Mouse (Mus musculus): ENCODE results near the gene P4hb. TPM values are rescaled to one million over a fixed set of nuclear protein-coding genes. Genes with fewer than 3 reads are reported as not detected.

P4hb gene
- polyA plus RNA-seq, 1 experiment, result 846 TPM

DNA sequence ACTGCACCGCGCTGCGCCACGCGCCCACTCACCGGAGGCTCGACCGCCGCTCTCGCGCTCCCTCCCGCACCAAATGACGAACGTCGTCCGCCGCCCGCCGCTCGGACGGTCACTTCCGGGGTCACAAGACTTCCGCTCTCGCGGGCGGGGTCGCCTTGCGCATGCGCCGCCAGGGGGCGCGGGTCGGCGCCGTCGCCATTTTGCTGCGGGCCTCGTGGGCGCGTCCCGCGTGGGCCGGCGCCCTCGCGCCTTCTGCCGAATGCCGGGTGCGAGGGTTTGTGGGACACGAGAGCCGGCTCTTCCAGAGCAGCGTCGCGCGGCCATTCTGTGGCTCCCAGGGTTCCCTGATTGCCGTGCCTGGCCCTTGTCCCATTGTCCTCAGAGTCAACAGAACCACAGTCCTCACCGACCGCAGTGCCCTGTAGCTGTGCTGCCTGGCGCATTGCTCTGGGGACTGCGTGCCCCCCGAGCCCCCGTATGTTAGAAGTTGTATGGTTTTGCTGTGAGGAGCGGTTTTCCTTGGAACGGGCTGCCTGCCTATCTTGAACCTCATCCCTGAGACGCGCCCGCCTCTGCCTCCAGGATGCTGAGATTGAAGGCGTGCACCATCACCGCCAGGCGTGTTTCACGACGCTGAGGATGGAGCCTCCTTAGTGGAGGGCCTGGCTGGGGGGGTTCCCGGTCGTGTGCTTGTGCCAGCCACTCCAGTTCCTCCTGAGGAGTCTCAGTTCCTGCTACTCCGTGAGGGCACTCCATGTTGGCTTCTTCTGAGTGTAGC lies 8.6 kb upstream of the P4hb start, which contains the start of gene Arhgdia:
Arhgdia (minus strand) TSS at position 135 of the 778 bp plus-strand sequence.
- H3K4me1 ChIP-seq (ENCODE audit: control insufficient read depth, insufficient read depth, low read length), result 0 out of 2 replicates have a peak, but pooled peaks cover 6% of the 10 kb centered on the region
- peak within 1 kb of the TSS; percentile 97 for H3K4me3 ChIP-seq (ENCODE audit: insufficient read depth, low read length)
- TF ChIP-seq CTCF (IDR thresholded peaks at IDR 0.05; ENCODE audit: borderline replicate concordance, insufficient read depth, low read length) (no peak), POLR2A (IDR thresholded peaks at IDR 0.05; ENCODE audit: low read depth, low read length) (peak; percentile 70; the same call in 1 of the 2 replicates)
- peak within 1 kb of the TSS; percentile 91 for H3K27ac ChIP-seq (ENCODE audit: insufficient read depth, low read length)

DNA sequence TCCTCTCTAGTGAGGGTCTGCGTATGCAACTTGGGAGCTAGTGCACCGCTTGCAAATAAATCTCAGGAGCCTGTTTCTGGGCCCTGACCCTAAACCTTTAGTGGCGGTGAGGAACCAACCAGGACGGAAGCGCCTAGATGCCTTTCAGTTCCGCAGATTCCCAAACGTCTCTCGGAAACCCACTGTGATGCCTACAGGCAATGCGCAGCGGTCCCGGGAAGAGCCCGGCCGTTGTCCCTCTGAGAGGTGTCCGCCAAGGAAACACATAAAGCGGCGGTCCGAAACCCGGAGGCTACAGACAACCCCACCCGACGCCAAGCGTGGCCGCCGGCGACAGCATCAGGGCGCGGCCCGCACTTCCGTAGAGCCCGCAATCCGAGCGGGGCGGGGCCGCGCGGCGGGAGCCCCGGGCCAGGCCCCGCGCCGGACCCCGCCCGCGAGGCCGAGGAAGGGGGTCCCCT lies 7.8 kb upstream of the P4hb start:
- peak overlapping the region; percentile 91 for H3K27ac ChIP-seq (ENCODE audit: insufficient read depth, low read length)
- H3K4me3 ChIP-seq (ENCODE audit: insufficient read depth, low read length), result peak overlapping the region; percentile 97
- TF ChIP-seq POLR2A (IDR thresholded peaks at IDR 0.05; ENCODE audit: low read depth, low read length) (0 out of 2 replicates have a peak, but pooled peaks have one; percentile 11), CTCF (IDR thresholded peaks at IDR 0.05; ENCODE audit: borderline replicate concordance, insufficient read depth, low read length) (no peak)
- 0 out of 2 replicates have a peak, but pooled peaks cover 6% of the 10 kb centered on the region for H3K4me1 ChIP-seq (ENCODE audit: control insufficient read depth, insufficient read depth, low read length)

DNA sequence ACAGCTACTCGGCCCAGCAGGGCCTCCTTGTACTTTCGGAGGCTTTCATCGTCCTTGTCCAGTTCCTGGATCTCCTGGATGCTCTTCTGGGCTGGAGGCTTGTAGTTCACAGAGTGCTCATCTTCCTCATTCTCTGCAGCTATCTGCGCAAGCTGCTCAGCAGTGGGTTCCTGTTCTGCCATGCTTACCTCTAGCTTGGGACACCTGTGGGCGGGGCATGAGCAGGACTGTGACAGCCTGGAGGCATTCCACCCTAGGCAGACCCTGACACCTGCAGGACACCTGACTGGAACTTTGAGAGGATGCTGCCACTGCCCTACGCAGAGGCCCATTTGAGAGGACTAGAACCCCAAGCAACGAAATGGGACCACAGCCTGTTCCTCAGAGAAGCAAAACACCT lies 7.1 kb upstream of the P4hb start:
- Histone ChIP-seq H3K27ac (ENCODE audit: insufficient read depth, low read length) (peak overlapping the region; percentile 91), H3K4me3 (ENCODE audit: insufficient read depth, low read length) (peak overlapping the region; percentile 97), H3K4me1 (ENCODE audit: control insufficient read depth, insufficient read depth, low read length) (0 out of 2 replicates have a peak, but pooled peaks cover 6% of the 10 kb centered on the region)
- TF ChIP-seq POLR2A (IDR thresholded peaks at IDR 0.05; ENCODE audit: low read depth, low read length), result peak; percentile 9; the same call in 1 of the 2 replicates
- TF ChIP-seq CTCF (IDR thresholded peaks at IDR 0.05; ENCODE audit: borderline replicate concordance, insufficient read depth, low read length), result no peak

DNA sequence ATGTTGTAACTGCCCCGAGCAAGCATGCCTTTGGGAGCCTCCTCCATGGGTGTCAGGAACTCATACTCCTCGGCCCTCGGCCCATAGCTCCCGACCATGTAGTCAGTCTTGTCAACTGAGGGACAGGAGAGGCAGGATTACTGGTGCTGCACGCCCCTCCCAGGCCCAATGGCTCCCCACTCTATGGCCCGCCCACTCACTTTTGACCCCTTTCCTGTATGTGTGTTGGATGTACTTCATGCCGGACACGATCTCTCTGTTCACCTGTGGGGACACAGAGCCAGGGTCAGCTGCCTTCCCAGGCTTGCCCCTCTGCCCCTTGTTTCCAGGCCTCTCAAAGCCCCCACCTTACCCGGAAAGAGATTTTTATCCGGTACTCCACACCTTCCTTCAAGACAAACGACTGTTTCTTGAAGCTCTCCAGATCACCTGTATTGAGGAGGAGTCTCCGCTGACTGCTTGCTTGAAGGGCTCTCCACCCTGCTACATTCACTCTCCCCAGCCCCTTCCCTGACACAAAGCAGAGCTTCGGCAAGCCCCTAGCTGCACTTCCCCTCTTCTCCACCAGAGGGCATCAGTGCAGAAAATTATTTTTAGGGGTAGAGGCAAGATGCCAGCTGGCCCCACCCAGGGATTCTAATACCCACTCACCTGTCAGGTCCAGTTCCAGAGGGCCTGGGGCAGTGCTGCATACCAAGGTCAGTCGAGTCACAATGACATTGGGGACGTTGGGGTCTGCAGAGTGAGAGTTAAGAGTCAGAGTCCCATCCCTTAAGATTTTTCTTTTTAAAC lies 6.5 kb upstream of the P4hb start:
- H3K4me1 ChIP-seq (ENCODE audit: control insufficient read depth, insufficient read depth, low read length), result 0 out of 2 replicates have a peak, but pooled peaks cover 6% of the 10 kb centered on the region
- peak overlapping the region; percentile 97 for H3K4me3 ChIP-seq (ENCODE audit: insufficient read depth, low read length)
- H3K27ac ChIP-seq (ENCODE audit: insufficient read depth, low read length), result no peak overlapping the region
- TF ChIP-seq CTCF (IDR thresholded peaks at IDR 0.05; ENCODE audit: borderline replicate concordance, insufficient read depth, low read length), result peak; percentile 46; the same call in 1 of the 2 replicates
- peak; percentile 7; the same call in 1 of the 2 replicates for TF ChIP-seq POLR2A (IDR thresholded peaks at IDR 0.05; ENCODE audit: low read depth, low read length)

DNA sequence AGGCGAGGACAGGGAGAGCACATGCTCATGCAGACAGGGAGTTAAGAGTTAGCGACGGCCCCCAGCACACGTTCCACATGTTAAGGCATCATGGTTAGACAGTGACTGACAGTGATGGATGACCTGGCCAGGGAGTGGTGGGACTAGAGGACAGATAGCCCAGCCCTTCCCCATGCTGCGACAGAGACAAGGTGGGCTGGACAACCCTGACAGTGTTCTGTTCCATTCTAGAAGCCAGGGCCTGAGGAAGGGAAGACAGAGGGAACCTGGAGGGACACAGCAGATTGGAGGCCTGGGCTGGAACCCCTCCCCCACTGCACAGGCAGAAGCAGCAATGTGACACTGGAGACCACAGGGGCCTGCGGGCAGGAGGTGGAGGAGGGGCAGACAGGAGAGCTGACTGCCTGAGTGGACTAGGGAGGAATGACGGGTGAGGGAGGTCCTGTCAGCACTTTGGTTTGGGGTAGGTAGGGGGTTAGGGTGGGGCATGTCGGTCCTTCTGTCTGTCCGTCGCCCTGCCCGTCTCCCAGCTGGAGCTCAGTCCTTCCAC lies 5.7 kb upstream of the P4hb start:
- Histone ChIP-seq H3K27ac (ENCODE audit: insufficient read depth, low read length) (no peak overlapping the region), H3K4me3 (ENCODE audit: insufficient read depth, low read length) (no peak overlapping the region), H3K4me1 (ENCODE audit: control insufficient read depth, insufficient read depth, low read length) (0 out of 2 replicates have a peak, but pooled peaks cover 6% of the 10 kb centered on the region)
- TF ChIP-seq CTCF (IDR thresholded peaks at IDR 0.05; ENCODE audit: borderline replicate concordance, insufficient read depth, low read length) (no peak), POLR2A (IDR thresholded peaks at IDR 0.05; ENCODE audit: low read depth, low read length) (no peak)

DNA sequence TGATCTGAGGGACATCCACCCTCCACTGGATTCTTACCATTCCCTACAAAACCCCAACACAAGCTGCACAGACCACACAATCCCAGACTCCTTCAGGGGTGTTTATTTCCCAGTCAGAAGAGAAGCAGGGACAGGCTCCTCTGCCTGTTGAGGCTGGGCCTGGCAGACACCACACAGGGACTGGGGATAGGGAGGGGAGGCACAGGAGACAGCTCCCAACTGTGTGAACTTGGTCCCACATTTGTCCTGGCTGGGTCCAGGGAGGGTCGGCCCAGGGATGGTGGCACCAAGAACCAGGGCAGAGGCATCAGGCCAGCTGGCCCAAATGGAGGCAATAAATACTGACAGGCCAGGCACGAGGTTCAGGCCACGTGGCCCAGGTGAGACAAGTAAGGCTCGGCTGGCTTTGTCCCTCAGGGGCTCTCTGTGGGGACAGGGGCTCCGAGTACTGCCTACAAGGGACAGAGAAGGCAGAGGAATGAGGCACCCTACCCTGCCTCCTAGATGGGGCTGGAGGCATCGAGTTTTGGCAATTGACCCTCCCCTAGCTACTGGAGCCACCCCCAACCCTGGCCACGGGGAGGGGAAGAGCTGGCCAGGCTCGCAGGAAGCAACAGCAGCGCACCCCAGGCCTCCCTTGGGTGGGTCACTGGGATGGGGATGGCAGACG lies 5.1 kb upstream of the P4hb start:
- no peak overlapping the region for H3K27ac ChIP-seq (ENCODE audit: insufficient read depth, low read length)
- 0 out of 2 replicates have a peak, but pooled peaks cover 6% of the 10 kb centered on the region for H3K4me1 ChIP-seq (ENCODE audit: control insufficient read depth, insufficient read depth, low read length)
- no peak overlapping the region for H3K4me3 ChIP-seq (ENCODE audit: insufficient read depth, low read length)
- TF ChIP-seq POLR2A (IDR thresholded peaks at IDR 0.05; ENCODE audit: low read depth, low read length) (no peak), CTCF (IDR thresholded peaks at IDR 0.05; ENCODE audit: borderline replicate concordance, insufficient read depth, low read length) (no peak)

DNA sequence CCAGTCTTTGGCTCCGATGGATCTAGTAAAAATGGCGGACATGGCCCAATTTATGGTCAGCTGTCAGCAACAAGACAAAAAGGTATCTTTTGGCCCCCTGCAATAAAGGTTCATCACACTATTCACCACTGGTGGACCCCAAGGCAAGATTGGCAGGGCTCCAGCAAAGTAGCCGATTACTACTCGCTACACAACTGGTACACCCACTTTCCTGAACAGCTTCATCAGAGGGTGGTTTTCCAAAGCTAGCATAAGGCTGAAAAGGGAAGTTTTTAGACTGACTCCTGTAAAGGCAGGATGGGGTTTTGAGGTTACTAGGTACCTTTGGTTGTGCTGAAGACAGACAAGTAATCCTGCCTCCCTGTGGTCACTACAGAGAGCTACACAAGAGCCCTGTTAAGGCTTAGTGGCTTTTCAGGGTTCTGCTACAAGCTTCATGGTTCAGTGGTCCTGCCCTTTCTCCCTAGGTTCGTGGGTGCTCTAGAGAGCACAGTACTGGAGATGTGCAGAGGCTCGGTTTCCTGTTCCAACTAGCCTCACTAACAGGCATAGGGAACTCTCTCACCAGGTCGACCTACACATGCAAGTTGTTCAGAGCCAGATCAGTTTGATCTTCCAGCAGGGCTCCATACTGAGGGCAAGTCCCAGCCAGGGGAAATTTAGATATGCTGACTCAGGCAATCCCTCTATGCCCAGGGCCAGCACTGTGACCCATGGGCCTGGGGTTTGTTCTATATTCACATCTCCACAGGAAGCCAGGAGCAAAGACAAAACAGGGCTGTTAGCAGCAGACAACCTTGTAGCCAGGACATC lies 4.4 kb upstream of the P4hb start:
- TF ChIP-seq CTCF (IDR thresholded peaks at IDR 0.05; ENCODE audit: borderline replicate concordance, insufficient read depth, low read length), result no peak
- Histone ChIP-seq H3K4me1 (ENCODE audit: control insufficient read depth, insufficient read depth, low read length) (0 out of 2 replicates have a peak, but pooled peaks cover 6% of the 10 kb centered on the region), H3K27ac (ENCODE audit: insufficient read depth, low read length) (no peak overlapping the region)

DNA sequence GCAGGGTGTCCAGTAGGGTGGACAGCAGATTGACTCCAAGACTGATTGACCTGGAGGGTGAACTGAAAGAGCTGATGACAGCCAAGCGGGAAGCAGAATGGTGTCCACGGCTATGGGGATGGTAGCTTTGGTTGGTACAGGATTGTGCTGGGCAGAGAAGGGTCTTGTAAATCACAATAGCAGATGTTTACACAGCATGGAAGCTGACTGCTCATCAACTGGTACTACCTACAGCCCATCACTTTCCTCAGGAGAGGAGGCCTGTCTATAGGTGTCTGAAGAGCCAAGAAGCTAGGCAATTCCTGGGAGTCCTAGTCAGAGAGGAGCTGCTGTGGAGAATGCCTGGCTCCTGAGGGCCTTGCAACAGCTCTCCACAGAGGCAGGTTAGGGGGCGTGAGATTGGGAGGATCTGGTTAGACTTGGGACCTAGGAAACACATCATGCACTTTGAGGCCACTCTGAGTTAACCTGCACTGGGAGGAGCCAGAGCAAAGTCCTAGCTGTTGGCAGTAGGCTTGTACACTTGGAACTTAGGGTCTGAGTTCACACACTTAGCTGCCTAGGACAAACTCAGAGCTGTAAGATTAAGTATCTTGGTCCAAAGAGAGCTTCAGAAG lies 3.4 kb upstream of the P4hb start:
- Histone ChIP-seq H3K4me3 (ENCODE audit: insufficient read depth, low read length) (no peak overlapping the region), H3K27ac (ENCODE audit: insufficient read depth, low read length) (no peak overlapping the region), H3K4me1 (ENCODE audit: control insufficient read depth, insufficient read depth, low read length) (0 out of 2 replicates have a peak, but pooled peaks cover 6% of the 10 kb centered on the region)
- TF ChIP-seq POLR2A (IDR thresholded peaks at IDR 0.05; ENCODE audit: low read depth, low read length) (0 out of 2 replicates have a peak, but pooled peaks have one; percentile 5), CTCF (IDR thresholded peaks at IDR 0.05; ENCODE audit: borderline replicate concordance, insufficient read depth, low read length) (no peak)

More for the DNA sequence above, 4.4 kb upstream of the P4hb start:
- no peak overlapping the region for H3K4me3 ChIP-seq (ENCODE audit: insufficient read depth, low read length)
